Mouse (Mus musculus) megakaryocyte progenitor cell, adult 5-6 weeks (primary cell): ENCODE results near the gene Cela1. TPM values are rescaled to one million over a fixed set of nuclear protein-coding genes. Genes with fewer than 3 reads are reported as not detected.

Source experiments
- ATAC-seq: replicated peaks from 2 replicates; pipeline ENCODE4 v1.8.0; 2016; ENCODE audit warnings: mild to moderate bottlenecking, moderate TSS enrichment, inconsistent platforms; ENCODE audit not compliant: poor library complexity
- total RNA-seq, 2 experiments: library from RNA; stranded (forward) in 1 of 2; stranded (reverse) in 1 of 2; fragments of 157-497, 149-512 nt in 1 of 2; fragments of 200-1000 nt in 1 of 2; gene quantifications; 2 replicates each; pipeline versions ENCODE4 v1.2.3 to v1.2.4; 2015 to 2017

The Cela1 gene
- total RNA-seq, 2 experiments from 2014 or later, result 5.2 to 28.8 TPM

DNA sequence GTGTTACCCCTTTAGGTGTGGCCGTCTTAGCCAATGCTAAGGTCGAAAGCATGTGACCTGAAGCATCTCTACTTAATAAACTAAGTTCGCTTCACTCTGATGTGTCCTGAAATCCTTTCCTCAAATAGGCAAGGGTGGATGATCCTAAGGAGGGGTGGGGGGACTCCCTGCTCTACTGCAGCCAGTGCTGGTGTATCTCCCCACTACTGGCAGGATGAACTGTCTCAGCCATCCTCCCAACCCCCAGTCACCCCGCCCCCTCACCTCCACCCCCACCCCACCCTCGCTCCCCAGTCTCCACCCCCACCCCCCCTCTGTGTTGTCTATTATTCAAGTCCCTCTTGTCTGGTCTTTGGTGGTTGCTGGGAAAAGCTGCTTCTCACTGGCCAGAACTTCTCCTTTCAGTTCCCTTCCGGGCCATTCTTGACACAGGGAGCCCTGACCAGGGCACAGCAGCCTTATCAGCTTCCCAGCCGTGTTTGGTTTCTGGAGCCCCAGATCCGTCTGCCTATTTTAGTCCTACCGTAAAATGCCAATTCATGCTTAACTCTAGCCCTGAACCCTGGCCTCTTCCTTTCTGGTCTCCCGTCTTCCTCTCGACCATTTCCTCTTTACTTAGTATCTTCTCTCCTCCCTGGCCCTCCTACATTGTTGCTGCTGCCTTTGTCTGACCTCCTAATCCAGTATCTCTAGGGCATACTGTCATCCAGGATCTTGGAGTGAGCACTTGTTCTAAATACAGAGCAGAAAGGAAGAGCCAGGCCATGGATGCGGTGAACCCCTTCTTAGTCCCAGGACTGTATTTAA lies 13.9 kb downstream of the Cela1 start:
- ATAC-seq, result peak; percentile 63

- ATAC-seq, result no peak
Observed at GRCm38 (mm10) chr15:100670833-100671232, 16.9 kb downstream of the Cela1 start.

DNA sequence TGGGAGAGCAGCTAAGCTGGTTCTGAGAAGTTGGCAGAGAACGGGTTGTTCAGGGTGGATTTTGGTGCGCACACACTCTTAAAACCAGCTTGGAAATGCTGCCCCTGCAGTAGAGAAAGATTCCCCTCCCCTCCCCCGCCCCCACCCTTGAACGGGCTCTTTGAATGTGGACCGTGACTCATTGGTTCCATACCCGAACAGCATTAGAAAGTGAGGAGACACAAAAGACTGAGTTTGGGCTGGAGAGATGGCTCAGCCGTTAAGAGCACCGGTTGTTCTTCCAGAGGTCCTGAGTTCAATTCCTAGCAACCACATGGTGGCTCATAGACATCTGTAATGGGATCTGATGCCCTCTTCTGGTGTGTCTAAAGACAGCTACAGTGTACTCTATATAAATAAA lies 17.7 kb downstream of the Cela1 start:
- ATAC-seq, result no peak

DNA sequence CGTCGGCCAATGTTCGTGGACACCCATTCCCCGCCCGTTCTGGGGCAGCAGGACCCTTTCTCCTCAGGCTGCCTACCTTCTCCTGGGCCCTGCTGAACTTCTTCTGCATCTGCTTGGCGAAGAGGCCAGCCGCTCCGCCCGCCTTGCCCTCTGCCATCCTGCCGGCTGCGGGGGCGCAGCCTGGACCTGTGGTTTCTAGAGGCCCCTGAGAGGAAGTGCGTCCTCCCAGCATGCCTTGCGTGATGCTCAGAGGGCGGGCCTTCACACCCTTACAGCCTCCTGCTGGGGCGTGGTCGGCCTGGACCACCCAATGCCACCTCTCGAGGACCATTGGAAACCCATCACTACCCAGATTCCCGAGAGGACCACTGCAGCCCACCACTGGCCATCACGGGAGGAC lies 18.4 kb downstream of the Cela1 start, which contains the start of gene Bin2:
Gene Bin2, minus strand, starts transcription at position 217 of the 400 bp plus-strand sequence.
- ATAC-seq, result peak; percentile 71

- no peak for ATAC-seq
Observed at GRCm38 (mm10) chr15:100667871-100668545, 19.7 kb downstream of the Cela1 start.

DNA sequence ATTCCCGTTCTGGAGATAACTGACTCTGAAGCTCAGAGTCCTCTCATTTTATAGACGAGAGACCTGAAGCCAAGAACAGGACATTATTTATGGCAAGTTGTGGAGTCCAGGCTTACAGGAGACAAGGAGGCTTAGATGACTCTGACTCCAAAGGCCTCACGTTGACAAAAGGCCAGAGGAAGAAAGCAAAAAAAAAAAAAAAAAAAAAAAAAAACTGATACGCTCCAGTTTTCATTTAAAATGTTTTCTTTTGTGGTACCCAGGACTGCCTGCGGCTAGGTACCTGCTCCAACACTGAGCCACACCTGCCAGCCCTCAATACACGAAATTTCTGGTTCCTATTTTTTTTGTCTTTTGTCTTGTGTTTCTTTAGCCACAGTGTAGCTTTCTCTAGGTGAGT lies 20.3 kb downstream of the Cela1 start:
- no peak for ATAC-seq

DNA sequence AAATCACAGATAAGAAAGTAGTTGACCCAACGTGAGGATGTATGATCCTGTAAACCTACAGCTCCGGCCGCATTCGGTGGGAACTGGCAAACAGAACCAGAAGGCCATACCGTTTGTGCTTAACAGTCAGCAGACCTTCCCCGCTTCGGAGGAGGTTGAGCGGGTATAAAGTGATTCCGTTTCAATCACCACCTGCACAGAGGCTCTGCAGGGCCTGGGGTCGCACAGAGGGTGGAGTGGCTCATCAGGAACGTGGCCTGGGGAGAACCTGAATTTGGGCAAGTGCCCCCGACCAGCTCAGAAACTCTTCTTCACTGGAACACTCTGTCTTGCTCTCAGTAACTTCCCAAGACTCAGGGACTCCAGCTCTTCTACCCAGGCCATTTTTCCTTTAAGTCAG lies 20.9 kb downstream of the Cela1 start:
- ATAC-seq, result no peak

- peak; percentile 65 for ATAC-seq
Observed at GRCm38 (mm10) chr15:100666219-100666696, 21.5 kb downstream of the Cela1 start.

GRCm38 (mm10) chr15:100665411-100666218 lies 22.1 kb downstream of the Cela1 start:
- ATAC-seq, result no peak

DNA sequence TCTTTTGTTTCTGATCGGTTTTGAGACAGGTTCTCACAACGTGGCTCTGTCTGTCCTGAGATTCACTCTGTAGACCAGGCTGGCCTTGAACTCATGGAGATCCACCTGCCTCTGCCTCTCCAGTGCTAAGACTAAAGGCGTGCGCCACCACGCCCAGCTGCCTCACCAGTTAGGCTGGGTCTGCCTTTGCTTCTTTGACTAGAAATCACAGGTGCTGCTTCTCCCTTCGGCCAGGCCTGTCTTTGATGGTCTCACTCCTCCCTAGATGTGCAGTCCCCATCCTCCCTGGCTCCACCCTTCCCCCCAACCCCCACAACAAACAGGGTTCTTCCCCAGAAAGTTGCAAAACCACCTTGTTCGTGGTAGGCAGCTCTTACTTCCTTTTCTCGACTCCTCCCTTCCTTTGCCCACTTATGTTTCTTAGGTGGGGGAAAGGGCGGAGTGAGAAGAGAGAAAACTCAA lies 22.9 kb downstream of the Cela1 start:
- peak; percentile 49 for ATAC-seq

GRCm38 (mm10) chr15:100660805-100661204 lies 26.9 kb downstream of the Cela1 start:
- ATAC-seq, result no peak

DNA sequence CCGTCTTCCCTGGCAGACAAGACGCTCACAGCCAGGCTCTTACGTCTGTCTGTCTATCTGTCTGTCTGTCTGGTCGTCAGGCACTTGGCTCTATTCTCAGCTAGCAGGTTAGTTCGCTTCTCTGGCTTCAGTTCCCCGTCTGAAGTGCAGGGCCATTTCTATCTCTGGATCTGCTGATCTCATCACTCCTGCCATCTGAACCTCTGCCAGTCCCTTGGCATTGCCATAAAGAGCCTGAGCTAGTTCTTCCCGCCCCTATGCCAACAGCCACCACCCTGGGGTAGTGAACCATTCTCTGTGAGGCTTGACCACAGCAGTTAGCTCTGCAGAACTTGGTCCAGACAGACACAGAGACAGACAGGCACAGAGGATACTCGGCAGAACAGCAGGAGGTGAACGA lies 27.4 kb downstream of the Cela1 start:
- ATAC-seq, result no peak

GRCm38 (mm10) chr15:100655201-100655600 lies 32.5 kb downstream of the Cela1 start:
- no peak for ATAC-seq

- no peak for ATAC-seq
Observed at GRCm38 (mm10) chr15:100654271-100654670, 33.5 kb downstream of the Cela1 start.

GRCm38 (mm10) chr15:100651610-100652009 lies 36.1 kb downstream of the Cela1 start:
- ATAC-seq, result no peak

- no peak for ATAC-seq
Observed at GRCm38 (mm10) chr15:100650111-100650510, 37.6 kb downstream of the Cela1 start.

- ATAC-seq, result no peak
Observed at GRCm38 (mm10) chr15:100646161-100646560, 41.6 kb downstream of the Cela1 start.

DNA sequence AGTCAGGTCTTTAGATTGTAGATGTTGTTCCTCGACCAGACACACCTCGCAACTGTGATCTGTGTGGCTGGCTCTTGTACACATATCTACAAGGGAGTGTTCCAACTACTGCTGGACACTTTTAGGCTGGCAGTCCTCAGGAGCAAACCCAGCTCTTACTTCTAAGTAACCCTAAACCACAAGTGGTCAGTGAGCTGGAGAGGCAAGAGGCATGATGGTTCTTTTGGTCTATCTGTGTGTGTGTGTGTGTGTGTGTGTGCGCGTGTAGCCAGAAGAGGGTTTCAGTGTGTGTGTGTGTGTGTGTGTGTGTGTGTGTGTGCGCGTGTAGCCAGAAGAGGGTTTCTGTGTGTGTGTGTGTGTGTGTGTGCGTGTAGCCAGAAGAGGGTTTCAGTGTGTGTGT lies 45.3 kb downstream of the Cela1 start:
- no peak for ATAC-seq

- no peak for ATAC-seq
Observed at GRCm38 (mm10) chr15:100641226-100641810, 46.4 kb downstream of the Cela1 start.

- no peak for ATAC-seq
Observed at GRCm38 (mm10) chr15:100639972-100640750, 47.6 kb downstream of the Cela1 start.
